Comparison of ENCODE assay signal across 15 mouse cellular contexts in the genomic region with DNA sequence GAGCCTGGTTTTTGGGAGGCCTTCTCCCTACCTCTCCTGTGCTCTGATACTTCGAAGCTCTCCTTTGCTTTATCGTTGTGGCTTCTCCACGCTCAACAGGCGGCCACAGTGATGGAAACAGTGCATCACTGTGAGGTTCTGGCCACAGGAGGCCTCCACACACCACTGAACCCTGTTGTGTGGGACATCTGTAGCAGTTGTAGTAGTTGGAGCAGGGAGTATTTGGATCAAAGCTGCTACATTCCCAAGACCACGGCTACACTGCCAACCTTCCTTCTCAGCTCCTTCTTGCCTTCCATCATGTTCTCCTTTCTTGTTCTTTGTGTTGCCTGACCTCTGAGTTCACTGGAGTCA. TPM values are rescaled to one million over a fixed set of nuclear protein-coding genes. Genes with fewer than 3 reads are reported as not detected.
DNase-seq lines count a peak whose midpoint lies in the region; ATAC-seq and TF ChIP-seq lines count a peak whose summit lies in the region.
"Had no signal": no experiment of that assay in that cellular context is flagged by ENCODE, and none has a peak within 500 bp of the region (broad histone marks: within the 10 kb centered on the region; RNA-seq: fewer than 3 reads in every experiment).

No protein-coding gene starts in this region.

- DNase-seq in gastrocnemius, adult 2 months = no peak
- DNase-seq in gastrocnemius, adult 8-10 months (ENCODE audit: low spot score in 2 of 2) = no peak
- DNase-seq in liver, adult 2 months (ENCODE audit: extremely low read depth, low read depth, low spot score) = no peak
- DNase-seq in liver (no peak), CH12.LX (ENCODE audit: extremely low read depth) (peak; percentile 49)
- peak; percentile 29 for DNase-seq in embryo, embryonic 9.5 days (ENCODE audit: extremely low spot score)
- DNase-seq in left cerebral cortex, adult 8-10 months (ENCODE audit: low spot score in 2 of 2) = no peak
- DNase-seq: cerebellum, postnatal 14 days; heart, adult 18-20 months; heart, postnatal 36 days; right cerebral cortex, adult 18-20 months; thymus, postnatal 36 days had no signal

- TF ChIP-seq RAD21 in CH12.LX (IDR thresholded peaks at IDR 0.05; ENCODE audit: low read depth, low read length) = peak; percentile 93

- no peaks in the 10 kb centered on the region for H3K9me3 ChIP-seq in CH12.LX (replicated peaks; ENCODE audit: low read length)
- H3K9me3 ChIP-seq: neural tube, embryonic 15.5 days had no signal

- H3K9ac ChIP-seq in liver, adult 2 months (ENCODE audit: low read depth, low read length) = no peak overlapping the region
- H3K9ac ChIP-seq in CH12.LX (ENCODE audit: insufficient read depth, low read depth) = no peak overlapping the region
- H3K9ac ChIP-seq: neural tube, embryonic 15.5 days had no signal

- H3K27ac ChIP-seq in gastrocnemius, adult 2 months = no peak overlapping the region
- no peak overlapping the region for H3K27ac ChIP-seq in liver, adult 2 months (replicated peaks; ENCODE audit: insufficient read depth, low read depth, low read length)
- H3K27ac ChIP-seq in CH12.LX (ENCODE audit: insufficient read depth, low read depth) = peak overlapping the region; percentile 56
- H3K27ac ChIP-seq: neural tube, embryonic 15.5 days had no signal

- no peaks in the 10 kb centered on the region for H3K36me3 ChIP-seq in liver, adult 2 months (ENCODE audit: control insufficient read depth, insufficient read depth, low read length)
- H3K36me3 ChIP-seq in CH12.LX (replicated peaks in 1 of 2; ENCODE audit: control insufficient read depth in 1 of 2, insufficient read depth in 1 of 2, low read length in 1 of 2) = no peaks in the 10 kb centered on the region
- H3K36me3 ChIP-seq: neural tube, embryonic 15.5 days had no signal

- intact Hi-C loops in gastrocnemius, adult 2 months (cut with DNase I) = loop anchor here (5.0 kb wide), 2 partner anchors 155 to 195 kb away; no protein-coding TSS in a partner anchor

- TF ChIP-seq EP300 in CH12.LX (IDR thresholded peaks at IDR 0.05; ENCODE audit: low read length) = peak; percentile 69

- dilution Hi-C loops in CH12.LX (cut with MboI; ENCODE audit: extremely low pct_ligation_motif_present, extremely low pct_unique_long_range_greater_than_20kb, low sequenced_read_pairs) = no loop called here

- in situ Hi-C loops in CH12.LX (cut with MboI; ENCODE audit: low pct_ligation_motif_present, low pct_unique_long_range_greater_than_20kb, low sequenced_read_pairs) = loop anchor here (5.0 kb wide), 1 partner anchor 105 kb away; no protein-coding TSS in a partner anchor

- no peaks in the 10 kb centered on the region for H3K27me3 ChIP-seq in liver, adult 2 months (ENCODE audit: control insufficient read depth, insufficient read depth, low read length)
- H3K27me3 ChIP-seq in CH12.LX (replicated peaks) = no peaks in the 10 kb centered on the region
- H3K27me3 ChIP-seq: neural tube, embryonic 15.5 days had no signal

- no peak for TF ChIP-seq POLR2A in liver, adult 2 months (IDR thresholded peaks at IDR 0.05; ENCODE audit: extremely low read depth, insufficient read depth, low read length)
- TF ChIP-seq POLR2A in CH12.LX (IDR thresholded peaks at IDR 0.05; ENCODE audit: low read depth, low read length) = no peak

- WGBS in liver, adult 2 months = 77% methylated on average over 5 of the region's 5 CpGs

- no peak overlapping the region for H3K4me3 ChIP-seq in gastrocnemius, adult 2 months
- H3K4me3 ChIP-seq in liver, adult 2 months (ENCODE audit: insufficient read depth, low read depth, low read length) = no peak overlapping the region
- H3K4me3 ChIP-seq in CH12.LX (replicated peaks in 1 of 3; ENCODE audit: low read depth in 2 of 3, low read length in 2 of 3, poor library complexity in 1 of 3) = no peak overlapping the region
- H3K4me3 ChIP-seq: neural tube, embryonic 15.5 days had no signal

- no peak for ATAC-seq in activated CD4-positive, CD25-positive, alpha-beta regulatory T cell, adult 4 months
- ATAC-seq: inflammation-experienced regulatory T-cells, adult 6 months had no signal

- no peaks in the 10 kb centered on the region for H3K79me2 ChIP-seq in liver, adult 2 months (ENCODE audit: control insufficient read depth, insufficient read depth, low read length)
- H3K79me2 ChIP-seq in CH12.LX (replicated peaks; ENCODE audit: control insufficient read depth, extremely low read depth, insufficient read depth, poor library complexity, severe bottlenecking) = no peaks in the 10 kb centered on the region

- peak; percentile 55 for TF ChIP-seq CTCF in gastrocnemius, adult 2 months (IDR thresholded peaks at IDR 0.05)
- TF ChIP-seq CTCF in liver, adult 2 months (IDR thresholded peaks at IDR 0.05; ENCODE audit: low read depth, low read length) = peak; percentile 55
- peak in 1 of 2 experiments; percentile 91; a peak in 2 of 4 replicates for TF ChIP-seq CTCF in CH12.LX (conservative IDR thresholded peaks at IDR 0.05 in 1 of 2, IDR thresholded peaks at IDR 0.05 in 1 of 2; ENCODE audit: low read depth in 2 of 2, low read length in 2 of 2)

- peaks cover 12% of the 10 kb centered on the region for H3K4me1 ChIP-seq in liver, adult 2 months (ENCODE audit: control insufficient read depth, insufficient read depth, low read length)
- H3K4me1 ChIP-seq in CH12.LX (ENCODE audit: control insufficient read depth in 1 of 2, insufficient read depth in 2 of 2) = peaks cover 30 to 62% of the 10 kb centered on the region in 2 experiments

- H3K4me2 ChIP-seq in CH12.LX (ENCODE audit: insufficient read depth, low read depth, poor library complexity, severe bottlenecking) = no peak overlapping the region
- H3K4me2 ChIP-seq: neural tube, embryonic 15.5 days had no signal

TF ChIP-seq in CH12.LX, 34 proteins besides CTCF, POLR2A, EP300 and RAD21:
- no peak for TF ChIP-seq HCFC1 (IDR thresholded peaks at IDR 0.05; ENCODE audit: low read depth, low read length)
- TF ChIP-seq IRF4 (IDR thresholded peaks at IDR 0.05; ENCODE audit: low read depth, low read length) = peak; percentile 70; the same call in 1 of the 2 replicates
- peak; percentile 73 for TF ChIP-seq ZC3H11A (IDR thresholded peaks at IDR 0.05; ENCODE audit: low read depth, low read length)
- TF ChIP-seq TBP (conservative IDR thresholded peaks at IDR 0.05; ENCODE audit: low read depth, low read length) = no peak
- TF ChIP-seq JUND (conservative IDR thresholded peaks at IDR 0.05; ENCODE audit: low read depth, low read length) = peak; percentile 46
- TF ChIP-seq SMC3 (IDR thresholded peaks at IDR 0.05; ENCODE audit: low read depth, low read length) = peak; percentile 90
- TF ChIP-seq ZNF384 (IDR thresholded peaks at IDR 0.05; ENCODE audit: low read depth, low read length) = peak; percentile 3; the same call in 1 of the 2 replicates
- TF ChIP-seq ETS1 (conservative IDR thresholded peaks at IDR 0.05; ENCODE audit: low read depth, low read length) = peak; percentile 39; the same call in 1 of the 2 replicates
- TF ChIP-seq BHLHE40 (IDR thresholded peaks at IDR 0.05; ENCODE audit: low read depth, low read length) = peak; percentile 26; the same call in 1 of the 2 replicates
- peak; percentile 18; the same call in 1 of the 2 replicates for TF ChIP-seq JUN (IDR thresholded peaks at IDR 0.05; ENCODE audit: insufficient read depth, low read depth, low read length)
- TF ChIP-seq E2F4 (IDR thresholded peaks at IDR 0.05; ENCODE audit: insufficient replicate concordance, low read depth, low read length) = no peak
- TF ChIP-seq MAX (IDR thresholded peaks at IDR 0.05; ENCODE audit: low read length) = peak; percentile 75; the same call in 1 of the 2 replicates
- peak; percentile 64; the same call in 1 of the 2 replicates for TF ChIP-seq TCF12 (IDR thresholded peaks at IDR 0.05; ENCODE audit: low read depth, low read length)
- TF ChIP-seq MEF2A (IDR thresholded peaks at IDR 0.05; ENCODE audit: borderline replicate concordance, low read depth, low read length) = peak; percentile 62
- 0 out of 2 replicates have a peak, but pooled peaks have one; percentile 36 for TF ChIP-seq MXI1 (IDR thresholded peaks at IDR 0.05; ENCODE audit: low read depth, low read length)
- TF ChIP-seq SIN3A (IDR thresholded peaks at IDR 0.05; ENCODE audit: low read length) = 0 out of 2 replicates have a peak, but pooled peaks have one; percentile 32
- TF ChIP-seq POLR2AphosphoS2 (IDR thresholded peaks at IDR 0.05; ENCODE audit: low read depth, low read length) = no peak

RNA-seq across cellular contexts. Expression of a gene that starts 55.0 kb away (rescaled TPM):
- 10 to 100 TPM; 21.6 to 42.4 TPM for total RNA-seq in gastrocnemius, adult 2 months (2021)
- total RNA-seq in gastrocnemius, adult 8-10 months (2022) = 10 to 100 TPM; 34.5 to 48.6 (median 42.6) TPM
- total RNA-seq in liver, adult 2 months (2014; rRNA removed) = 4.5 and 5.6 TPM in 2 replicates
- 11.7 and 12.8 TPM in 2 replicates for polyA plus RNA-seq in liver, adult 2 months (2012; rRNA removed)
- total RNA-seq in CH12.LX (2012; rRNA removed) (8.2 and 10.1 TPM in 2 replicates), CH12.LX (2014; rRNA removed) (3.3 and 4.0 TPM in 2 replicates)
- polyA plus RNA-seq in CH12.LX (2012; ENCODE audit: insufficient read length, low read depth) = 4.2 and 4.8 TPM in 2 replicates
- not detected for polyA plus RNA-seq in activated CD4-positive, CD25-positive, alpha-beta regulatory T cell, adult 4 months (2017; shearing (Covaris generic))
- total RNA-seq in left cerebral cortex, adult 8-10 months (2022) = 1 to 10 TPM; 7.7 to 9.5 (median 8.2) TPM

Comparison
In these comparisons a context has a peak if more than half of its experiments do, and no peak if none do; other contexts are left out.
1. DNase-seq: peak in CH12.LX (single experiment) and embryo, embryonic 9.5 days (single experiment); none in gastrocnemius, adult 2 months (single experiment), gastrocnemius, adult 8-10 months (0 of 2), liver, adult 2 months (single experiment), liver (single experiment) and left cerebral cortex, adult 8-10 months (0 of 2).